Mouse (Mus musculus): Measurements from ENCODE around the gene Hist2h2aa1. TPM values are rescaled to one million over a fixed set of nuclear protein-coding genes. Genes with fewer than 3 reads are reported as not detected.
"Not testable (repeated sequence)": the region's sequence is repeated elsewhere in the genome, so short reads cannot be mapped to it uniquely, and the experiment has no call there.

Hist2h2aa1 gene
- polyA plus RNA-seq, 1 experiment = not detected

DNA sequence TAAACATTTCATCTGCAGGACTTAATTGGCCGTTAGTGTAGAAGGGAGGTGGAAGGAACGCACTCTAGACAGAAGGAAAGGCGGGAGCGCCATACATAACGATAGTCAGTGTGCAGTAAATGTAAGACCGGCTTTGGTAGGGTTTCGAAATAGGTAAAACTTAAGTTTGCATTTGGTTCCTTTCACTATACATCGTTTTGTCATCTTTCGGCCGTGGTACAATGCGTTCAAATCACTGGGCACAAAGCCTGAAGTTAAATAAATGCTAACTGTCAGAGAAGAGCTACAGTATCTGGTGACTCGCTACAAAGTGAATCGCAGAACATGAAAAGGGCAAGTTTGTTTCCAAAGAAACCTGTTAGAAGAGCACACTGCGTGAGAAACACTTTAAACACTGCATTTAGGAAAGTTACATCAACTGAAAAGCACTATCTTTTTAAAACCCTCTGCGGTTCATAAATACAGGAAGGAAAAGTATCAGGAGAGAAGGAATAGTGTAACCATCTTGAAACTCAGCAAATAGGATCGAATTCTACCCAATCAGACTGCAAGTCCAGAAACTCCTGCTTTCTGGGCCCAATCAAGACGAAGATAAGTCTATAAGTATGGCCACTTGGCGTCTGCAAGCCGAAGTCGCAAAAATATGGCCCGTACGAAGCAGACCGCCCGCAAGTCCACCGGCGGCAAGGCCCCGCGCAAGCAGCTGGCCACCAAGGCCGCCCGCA is 22.9 kb downstream of the Hist2h2aa1 start, which contains the start of gene Hist2h3b:
Gene Hist2h3b, plus strand, starts transcription at position 604 of the 725 bp plus-strand sequence.
- H3K4me3 ChIP-seq (ENCODE audit: insufficient read depth, low read depth, low read length) = peak within 1 kb of the TSS; percentile 86
- H3K27ac ChIP-seq (ENCODE audit: insufficient read depth, low read depth, low read length) = peak within 1 kb of the TSS; percentile 98
- TF ChIP-seq CTCF (IDR thresholded peaks at IDR 0.05; ENCODE audit: insufficient read depth, low read depth, low read length) (no peak), POLR2A (IDR thresholded peaks at IDR 0.05; ENCODE audit: insufficient read depth, low read depth, low read length) (peak; percentile 86)
- 5% methylated on average over 30 of the region's 30 CpGs for WGBS
- H3K4me1 ChIP-seq (ENCODE audit: control insufficient read depth, insufficient read depth, low read length) = peaks cover 3% of the 10 kb centered on the region; the same call in 1 of the 2 replicates

DNA sequence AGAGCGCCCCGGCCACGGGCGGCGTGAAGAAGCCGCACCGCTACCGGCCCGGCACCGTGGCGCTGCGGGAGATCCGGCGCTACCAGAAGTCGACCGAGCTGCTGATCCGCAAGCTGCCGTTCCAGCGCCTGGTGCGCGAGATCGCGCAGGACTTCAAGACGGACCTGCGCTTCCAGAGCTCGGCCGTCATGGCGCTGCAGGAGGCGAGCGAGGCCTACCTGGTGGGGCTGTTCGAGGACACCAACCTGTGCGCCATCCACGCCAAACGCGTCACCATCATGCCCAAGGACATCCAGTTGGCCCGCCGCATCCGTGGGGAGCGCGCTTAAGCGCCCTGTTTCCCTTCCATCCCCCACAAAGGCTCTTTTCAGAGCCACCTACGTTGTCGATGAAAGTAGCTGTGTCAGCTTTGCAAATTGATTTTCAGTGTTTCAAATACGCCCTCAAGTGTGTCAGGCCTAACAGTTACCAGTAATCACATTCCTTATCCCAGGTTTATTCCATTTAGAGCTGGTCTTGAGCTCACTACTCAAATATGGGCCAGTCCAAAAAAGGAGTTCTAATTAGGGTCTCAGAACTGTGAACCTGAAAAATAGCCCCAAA is 23.6 kb downstream of the Hist2h2aa1 start:
- WGBS = 0% methylated on average over 14 of the region's 44 CpGs
- H3K4me1 ChIP-seq (ENCODE audit: control insufficient read depth, insufficient read depth, low read length) = not testable (repeated sequence)
- peak; percentile 49 for TF ChIP-seq POLR2A (IDR thresholded peaks at IDR 0.05; ENCODE audit: insufficient read depth, low read depth, low read length)
- H3K4me3 ChIP-seq (ENCODE audit: insufficient read depth, low read depth, low read length) = peak overlapping the region; percentile 51
- peak overlapping the region; percentile 98 for H3K27ac ChIP-seq (ENCODE audit: insufficient read depth, low read depth, low read length)

DNA sequence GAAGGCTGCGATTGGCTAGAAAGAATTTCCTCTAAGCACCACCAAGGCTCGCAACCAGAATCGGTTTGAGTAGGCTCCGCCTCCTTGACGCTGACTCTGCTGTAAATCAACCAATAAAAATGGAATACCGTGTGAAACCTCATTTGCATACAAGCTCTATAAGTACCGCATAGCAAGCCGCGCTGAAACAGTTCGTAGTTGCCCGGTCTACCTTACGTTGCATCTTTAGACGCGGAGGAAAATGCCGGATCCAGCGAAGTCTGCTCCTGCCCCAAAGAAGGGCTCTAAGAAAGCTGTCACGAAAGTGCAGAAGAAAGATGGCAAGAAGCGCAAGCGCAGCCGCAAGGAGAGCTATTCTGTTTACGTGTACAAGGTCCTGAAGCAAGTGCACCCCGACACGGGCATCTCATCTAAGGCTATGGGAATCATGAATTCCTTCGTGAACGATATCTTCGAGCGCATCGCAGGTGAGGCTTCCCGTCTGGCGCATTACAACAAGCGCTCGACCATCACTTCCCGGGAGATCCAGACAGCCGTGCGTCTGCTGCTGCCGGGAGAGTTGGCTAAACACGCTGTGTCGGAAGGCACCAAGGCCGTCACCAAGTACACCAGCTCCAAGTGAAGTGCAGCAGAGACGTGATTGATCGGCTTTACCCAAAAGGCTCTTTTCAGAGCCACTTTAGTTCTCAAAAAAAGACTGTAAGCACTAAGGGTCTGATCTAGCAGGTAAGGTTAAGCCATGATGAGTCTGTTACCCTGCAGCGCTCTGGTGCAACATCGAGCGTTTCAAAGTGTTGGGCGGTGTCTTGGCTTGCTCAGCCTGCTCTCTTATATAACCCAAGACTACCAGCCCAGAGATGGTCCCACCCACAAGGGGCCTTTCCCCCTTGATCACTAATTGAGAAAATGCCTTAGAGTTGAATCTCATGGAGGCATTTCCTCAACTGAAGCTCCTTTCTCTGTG is 24.5 kb downstream of the Hist2h2aa1 start, which contains the start of gene Hist2h2bb:
Gene Hist2h2bb, plus strand, starts transcription at position 242 of the 964 bp plus-strand sequence.
- WGBS = under 1% methylated on average over 45 of the region's 45 CpGs
- Histone ChIP-seq H3K27ac (ENCODE audit: insufficient read depth, low read depth, low read length) (peak within 1 kb of the TSS; percentile 98), H3K4me1 (ENCODE audit: control insufficient read depth, insufficient read depth, low read length) (no peaks in the 10 kb centered on the region), H3K4me3 (ENCODE audit: insufficient read depth, low read depth, low read length) (peak within 1 kb of the TSS; percentile 86)
- TF ChIP-seq POLR2A (IDR thresholded peaks at IDR 0.05; ENCODE audit: insufficient read depth, low read depth, low read length) (peak; percentile 99), CTCF (IDR thresholded peaks at IDR 0.05; ENCODE audit: insufficient read depth, low read depth, low read length) (no peak)

- H3K4me1 ChIP-seq (ENCODE audit: control insufficient read depth, insufficient read depth, low read length) = peaks cover 4% of the 10 kb centered on the region
- no peak overlapping the region for H3K27ac ChIP-seq (ENCODE audit: insufficient read depth, low read depth, low read length)
- TF ChIP-seq CTCF (IDR thresholded peaks at IDR 0.05; ENCODE audit: insufficient read depth, low read depth, low read length) (no peak), POLR2A (IDR thresholded peaks at IDR 0.05; ENCODE audit: insufficient read depth, low read depth, low read length) (no peak)
- H3K4me3 ChIP-seq (ENCODE audit: insufficient read depth, low read depth, low read length) = no peak overlapping the region
- WGBS = 93% methylated on average over 17 of the region's 17 CpGs
These were observed 28.5 kb downstream of the Hist2h2aa1 start for GRCm38 (mm10) chr3:96273591-96274465.

DNA sequence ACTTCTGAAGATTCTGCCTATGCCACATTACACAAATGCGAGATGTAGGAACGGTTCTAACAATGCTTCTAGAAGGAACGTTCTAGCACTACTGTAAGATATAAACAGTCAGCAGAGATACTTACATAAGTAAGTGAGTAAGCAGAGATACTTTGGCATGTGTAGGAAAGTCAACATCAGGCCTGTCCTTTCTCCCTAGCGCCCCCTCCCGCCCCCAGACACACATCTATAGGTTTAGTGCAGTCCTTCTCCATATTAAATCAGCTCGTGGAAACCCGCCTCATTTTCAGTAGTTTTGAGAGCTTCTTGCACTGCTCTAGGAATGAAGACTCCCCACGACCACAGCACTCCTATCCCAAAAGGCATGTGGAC is 32.1 kb downstream of the Hist2h2aa1 start:
- Histone ChIP-seq H3K4me1 (ENCODE audit: control insufficient read depth, insufficient read depth, low read length) (peaks cover 4% of the 10 kb centered on the region), H3K27ac (ENCODE audit: insufficient read depth, low read depth, low read length) (0 out of 2 replicates have a peak overlapping the region, but pooled peaks have one; percentile 38), H3K4me3 (ENCODE audit: insufficient read depth, low read depth, low read length) (peak overlapping the region; percentile 49)
- no peak for TF ChIP-seq CTCF (IDR thresholded peaks at IDR 0.05; ENCODE audit: insufficient read depth, low read depth, low read length)
- no peak for TF ChIP-seq POLR2A (IDR thresholded peaks at IDR 0.05; ENCODE audit: insufficient read depth, low read depth, low read length)
- WGBS = 18% methylated on average over 8 of the region's 8 CpGs

DNA sequence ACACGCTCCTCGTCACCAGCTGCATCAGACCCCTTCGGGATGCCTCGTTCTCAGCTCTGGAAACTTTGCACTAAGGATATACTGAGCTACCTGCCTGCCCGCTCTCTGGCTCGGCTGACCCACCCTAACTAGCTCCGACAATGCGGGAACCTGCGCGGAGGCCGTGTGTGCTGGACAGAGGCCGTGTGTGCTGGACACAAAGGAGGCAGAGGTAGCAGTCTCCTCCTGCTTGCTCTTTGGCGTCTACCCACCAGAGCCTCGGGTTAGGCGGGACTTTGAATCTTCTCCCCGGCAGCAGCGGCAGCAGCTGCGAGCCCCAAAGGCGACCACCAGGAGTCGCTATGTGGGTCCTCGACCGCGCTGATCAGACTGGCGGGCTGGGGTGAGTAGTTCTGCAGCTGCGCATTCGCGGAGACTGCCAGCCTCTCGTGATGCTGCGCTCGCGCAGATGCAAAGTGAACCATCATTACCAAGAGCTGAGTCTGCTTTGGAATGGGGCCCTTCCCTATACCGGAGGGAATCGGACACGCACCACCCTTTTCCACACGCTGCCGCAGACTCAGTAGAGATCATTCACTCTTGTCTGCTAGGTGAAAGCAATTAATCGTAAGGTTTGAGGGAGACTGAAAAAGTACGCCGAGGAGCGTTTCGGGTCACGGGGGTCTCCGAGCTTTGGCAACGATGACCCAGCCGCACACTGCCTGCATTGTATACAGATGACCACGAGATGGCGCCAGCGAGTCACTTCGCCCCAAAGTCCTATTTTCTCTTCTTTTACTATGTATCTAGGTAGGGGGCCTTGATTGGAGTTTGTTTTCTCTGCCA is 32.7 kb downstream of the Hist2h2aa1 start:
- TF ChIP-seq POLR2A (IDR thresholded peaks at IDR 0.05; ENCODE audit: insufficient read depth, low read depth, low read length) (peak; percentile 48), CTCF (IDR thresholded peaks at IDR 0.05; ENCODE audit: insufficient read depth, low read depth, low read length) (peak; percentile 77)
- 1% methylated on average over 49 of the region's 49 CpGs for WGBS
- H3K27ac ChIP-seq (ENCODE audit: insufficient read depth, low read depth, low read length) = peak overlapping the region; percentile 85

DNA sequence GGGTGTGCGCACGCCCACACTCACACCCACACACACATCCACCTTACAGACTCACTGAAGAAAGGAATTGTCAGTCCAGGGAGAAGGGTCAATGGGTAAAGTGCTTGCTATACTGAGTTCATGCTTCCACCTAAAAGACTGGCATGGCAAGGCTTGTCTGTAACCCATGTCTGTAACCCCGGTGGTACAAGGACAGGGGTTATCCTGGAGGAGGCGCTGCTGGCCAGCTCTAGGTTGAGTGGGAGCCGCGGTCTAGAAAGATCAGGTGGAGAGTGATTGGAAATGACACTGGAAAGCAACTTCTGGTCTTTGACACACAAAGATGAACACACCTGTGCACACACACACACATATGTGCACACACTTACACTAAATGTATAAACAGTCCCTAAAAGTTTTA is 35.4 kb downstream of the Hist2h2aa1 start:
- peaks cover 4% of the 10 kb centered on the region for H3K4me1 ChIP-seq (ENCODE audit: control insufficient read depth, insufficient read depth, low read length)
- TF ChIP-seq CTCF (IDR thresholded peaks at IDR 0.05; ENCODE audit: insufficient read depth, low read depth, low read length) = no peak
- TF ChIP-seq POLR2A (IDR thresholded peaks at IDR 0.05; ENCODE audit: insufficient read depth, low read depth, low read length) = no peak
- WGBS = 62% methylated on average over 6 of the region's 6 CpGs
- H3K4me3 ChIP-seq (ENCODE audit: insufficient read depth, low read depth, low read length) = no peak overlapping the region
- H3K27ac ChIP-seq (ENCODE audit: insufficient read depth, low read depth, low read length) = no peak overlapping the region

More for the DNA sequence above, 32.7 kb downstream of the Hist2h2aa1 start:
- H3K4me3 ChIP-seq (ENCODE audit: insufficient read depth, low read depth, low read length) = peak overlapping the region; percentile 62
- H3K4me1 ChIP-seq (ENCODE audit: control insufficient read depth, insufficient read depth, low read length) = peaks cover 4% of the 10 kb centered on the region
